Mouse (Mus musculus): ENCODE measurements around the gene Psmc5.

Psmc5 gene

GRCm38 (mm10) chr11:106306065-106306385 is 50.1 kb downstream of the Psmc5 start:
- no peak for DNase-seq (ENCODE audit: low read depth, low spot score)

DNA sequence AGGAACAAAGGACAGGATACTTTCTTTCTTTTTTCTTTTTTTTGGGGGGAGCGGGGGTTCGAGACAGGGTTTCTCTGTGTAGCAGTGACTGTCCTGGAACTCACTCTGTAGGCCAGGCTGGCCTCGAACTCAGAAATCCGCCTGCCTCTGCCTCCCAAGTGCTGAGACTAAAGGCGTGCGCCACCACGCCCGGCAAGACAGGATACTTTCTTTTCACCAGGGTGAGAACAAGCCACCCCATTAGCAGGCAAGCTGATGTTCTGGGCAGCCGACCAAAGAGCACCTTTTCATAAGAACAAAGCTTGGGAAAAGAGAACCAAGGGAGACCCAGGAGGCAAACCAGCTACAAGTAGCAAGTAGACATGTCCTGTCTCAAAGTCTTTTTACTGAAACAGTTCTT is 50.8 kb downstream of the Psmc5 start:
- DNase-seq (ENCODE audit: low read depth, low spot score): no peak

GRCm38 (mm10) chr11:106307432-106307831 is 51.5 kb downstream of the Psmc5 start:
- DNase-seq (ENCODE audit: low read depth, low spot score): no peak

GRCm38 (mm10) chr11:106308162-106308561 is 52.2 kb downstream of the Psmc5 start:
- no peak for DNase-seq (ENCODE audit: low read depth, low spot score)

DNA sequence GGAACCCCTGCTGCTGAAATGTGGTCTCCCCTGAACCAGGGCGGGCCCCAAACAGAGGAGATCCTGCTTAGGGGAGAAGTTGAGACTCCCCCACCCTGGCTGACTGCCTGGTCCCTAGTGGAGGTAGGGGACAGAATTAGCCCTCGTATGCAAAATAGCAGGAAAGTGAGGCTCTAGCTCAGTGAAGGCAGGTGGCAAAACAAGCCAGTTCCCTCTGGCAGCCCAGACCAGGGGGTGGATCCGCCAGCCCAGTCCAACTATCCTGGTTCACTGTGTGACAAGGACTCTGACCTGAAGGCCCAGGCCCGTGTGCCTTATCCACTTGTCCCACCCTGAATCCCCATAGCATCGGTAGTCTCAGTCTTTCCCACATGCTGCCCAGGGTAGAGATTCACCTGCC is 54.2 kb downstream of the Psmc5 start:
- DNase-seq (ENCODE audit: low read depth, low spot score): no peak
